Mouse (Mus musculus) heart, adult 2 months (tissue): ENCODE data around the gene Olfr325.

Source experiments
- CTCF ChIP-seq: fragments of 200-600 bp; IDR thresholded peaks from 2 replicates; pipeline ENCODE4 v1.8.1; 2022; ENCODE audit warnings: antibody characterized with exemption, mild to moderate bottlenecking, moderate library complexity
- POLR2A ChIP-seq: fragments of 200-500 bp; IDR thresholded peaks from 2 replicates; pipeline ENCODE4 v1.6.1; 2011; ENCODE audit warnings: mild to moderate bottlenecking, low read depth, low read length, control low read depth; ENCODE audit not compliant: insufficient read depth

DNA sequence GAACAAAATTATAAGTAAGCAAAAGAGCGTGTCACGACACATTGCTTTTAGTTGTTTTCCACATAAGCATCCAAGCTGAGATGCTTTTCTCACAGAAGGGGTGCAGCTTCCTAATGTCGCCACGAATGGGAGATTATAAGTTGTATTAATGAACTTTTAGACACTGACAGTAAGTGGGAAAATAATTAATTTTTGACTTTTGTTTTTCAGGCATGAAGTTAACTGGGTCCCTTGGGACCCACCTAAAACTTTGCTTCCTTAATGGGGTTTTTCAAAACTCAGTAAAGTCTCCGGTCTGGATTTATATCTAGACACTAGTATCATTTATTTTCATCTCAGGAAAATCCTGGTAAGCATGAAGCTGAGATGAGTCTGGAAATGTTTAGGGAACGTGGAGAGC is 17.3 kb downstream of the Olfr325 start, which contains the start of gene Olfr324:
- TF ChIP-seq CTCF (no peak), POLR2A (no peak)
